Mouse (Mus musculus): Measurements from ENCODE around the gene Cysrt1. TPM values are rescaled to one million over a fixed set of nuclear protein-coding genes. Genes with fewer than 3 reads are reported as not detected.

Cysrt1 gene
- polyA plus RNA-seq, 1 experiment from 2014 or later: 0.30 TPM

- Histone ChIP-seq H3K4me1 (replicated peaks; ENCODE audit: control insufficient read depth, insufficient read depth, low read length) (peaks cover 6% of the 10 kb centered on the region; the same call in 1 of the 2 replicates), H3K9me3 (ENCODE audit: control insufficient read depth, low read length) (no peaks in the 10 kb centered on the region), H3K4me3 (ENCODE audit: low read depth, low read length) (no peak overlapping the region), H3K27me3 (replicated peaks; ENCODE audit: control insufficient read depth, insufficient read depth, low read length) (peaks cover 22% of the 10 kb centered on the region), H3K27ac (ENCODE audit: low read depth) (no peak overlapping the region), H3K9ac (ENCODE audit: low read length) (no peak overlapping the region), H3K36me3 (ENCODE audit: control insufficient read depth, insufficient read depth, low read length) (peaks cover 19% of the 10 kb centered on the region), H3K4me2 (ENCODE audit: low read length) (no peak overlapping the region)
- DNase-seq (ENCODE audit: low spot score): no peak
- ATAC-seq (replicated peaks; ENCODE audit: low FRiP score, low TSS enrichment, low read depth): no peak
- WGBS: 89% methylated on average over 4 of the region's 4 CpGs
These were observed 1.9 kb upstream of the Cysrt1 start for GRCm38 (mm10) chr2:25244144-25244543.

DNA sequence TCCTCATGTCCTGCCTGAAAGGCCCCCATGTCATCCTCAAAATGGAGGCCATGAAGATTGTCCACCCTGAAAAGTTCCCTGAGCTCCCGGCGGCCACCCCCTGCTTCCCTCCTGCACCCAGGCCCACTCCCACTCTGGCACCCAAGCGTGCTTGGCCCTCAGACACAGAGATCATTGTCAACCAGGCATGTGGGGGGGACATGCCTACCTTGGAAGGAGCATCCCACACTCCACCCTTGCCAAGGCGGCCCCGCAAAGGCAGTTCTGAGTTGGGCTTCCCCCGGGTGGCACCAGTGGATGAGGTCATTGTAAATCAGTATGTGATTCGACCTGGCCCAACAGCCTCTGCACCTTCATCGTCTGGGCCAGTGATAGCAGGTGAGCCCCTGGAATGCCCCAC is 1.1 kb upstream of the Cysrt1 start:
- WGBS: 69% methylated on average over 8 of the region's 8 CpGs
- H3K27ac ChIP-seq (ENCODE audit: low read depth): no peak overlapping the region
- ATAC-seq (replicated peaks; ENCODE audit: low FRiP score, low TSS enrichment, low read depth) (no peak), DNase-seq (ENCODE audit: low spot score) (no peak)
- H3K4me2 ChIP-seq (ENCODE audit: low read length): no peak overlapping the region
- no peak overlapping the region for H3K4me3 ChIP-seq (ENCODE audit: low read depth, low read length)
- peaks cover 6% of the 10 kb centered on the region; the same call in 1 of the 2 replicates for H3K4me1 ChIP-seq (replicated peaks; ENCODE audit: control insufficient read depth, insufficient read depth, low read length)
- peaks cover 13% of the 10 kb centered on the region for H3K36me3 ChIP-seq (ENCODE audit: control insufficient read depth, insufficient read depth, low read length)
- H3K27me3 ChIP-seq (replicated peaks; ENCODE audit: control insufficient read depth, insufficient read depth, low read length): peaks cover 22% of the 10 kb centered on the region
- no peaks in the 10 kb centered on the region for H3K9me3 ChIP-seq (ENCODE audit: control insufficient read depth, low read length)
- no peak overlapping the region for H3K9ac ChIP-seq (ENCODE audit: low read length)

DNA sequence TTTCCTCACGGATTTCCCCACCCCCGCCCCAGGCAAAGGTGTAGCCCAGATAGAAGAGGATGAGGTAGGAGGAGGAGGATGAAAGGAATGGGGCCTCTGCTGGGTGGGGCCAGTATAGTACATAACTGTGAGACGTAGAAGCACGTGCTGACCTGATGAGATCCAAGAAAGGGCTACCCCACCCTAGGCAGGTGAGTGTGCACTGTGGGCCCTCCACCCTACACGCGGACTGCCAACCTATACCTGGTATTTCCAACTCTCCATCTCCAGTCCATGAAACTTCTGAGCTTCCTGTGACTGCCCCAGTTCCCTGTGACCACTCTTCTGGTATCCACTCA is 845 bp downstream of the Cysrt1 start:
- Histone ChIP-seq H3K9ac (ENCODE audit: low read length) (no peak overlapping the region), H3K27me3 (replicated peaks; ENCODE audit: control insufficient read depth, insufficient read depth, low read length) (peaks cover 22% of the 10 kb centered on the region), H3K9me3 (ENCODE audit: control insufficient read depth, low read length) (no peaks in the 10 kb centered on the region), H3K36me3 (ENCODE audit: control insufficient read depth, insufficient read depth, low read length) (peaks cover 5% of the 10 kb centered on the region; the same call in 1 of the 2 replicates), H3K4me2 (ENCODE audit: low read length) (peak overlapping the region; percentile 94), H3K4me1 (replicated peaks; ENCODE audit: control insufficient read depth, insufficient read depth, low read length) (peaks cover 6% of the 10 kb centered on the region; the same call in 1 of the 2 replicates), H3K4me3 (ENCODE audit: low read depth, low read length) (peak overlapping the region; percentile 48), H3K27ac (ENCODE audit: low read depth) (no peak overlapping the region)
- peak; percentile 38; the same call in 1 of the 2 replicates for ATAC-seq (replicated peaks; ENCODE audit: low FRiP score, low TSS enrichment, low read depth)
- WGBS: 11% methylated on average over 6 of the region's 6 CpGs
- peak; percentile 69 for DNase-seq (ENCODE audit: low spot score)

GRCm38 (mm10) chr2:25240723-25241437 is 1.4 kb downstream of the Cysrt1 start:
- Histone ChIP-seq H3K27ac (ENCODE audit: low read depth) (no peak overlapping the region), H3K4me3 (ENCODE audit: low read depth, low read length) (peak overlapping the region; percentile 48), H3K9ac (ENCODE audit: low read length) (0 out of 2 replicates have a peak overlapping the region, but pooled peaks have one; percentile 6), H3K9me3 (ENCODE audit: control insufficient read depth, low read length) (no peaks in the 10 kb centered on the region), H3K36me3 (ENCODE audit: control insufficient read depth, insufficient read depth, low read length) (0 out of 2 replicates have a peak, but pooled peaks cover 5% of the 10 kb centered on the region), H3K4me1 (replicated peaks; ENCODE audit: control insufficient read depth, insufficient read depth, low read length) (peaks cover 6% of the 10 kb centered on the region; the same call in 1 of the 2 replicates), H3K27me3 (replicated peaks; ENCODE audit: control insufficient read depth, insufficient read depth, low read length) (peaks cover 22% of the 10 kb centered on the region), H3K4me2 (ENCODE audit: low read length) (peak overlapping the region; percentile 94)
- ATAC-seq (replicated peaks; ENCODE audit: low FRiP score, low TSS enrichment, low read depth): peak; percentile 77
- 1% methylated on average over 29 of the region's 29 CpGs for WGBS
- DNase-seq (ENCODE audit: low spot score): peak; percentile 83

GRCm38 (mm10) chr2:25240310-25240709 is 1.9 kb downstream of the Cysrt1 start:
- WGBS: 48% methylated on average over 8 of the region's 8 CpGs
- Histone ChIP-seq H3K36me3 (ENCODE audit: control insufficient read depth, insufficient read depth, low read length) (0 out of 2 replicates have a peak, but pooled peaks cover 1% of the 10 kb centered on the region), H3K4me3 (ENCODE audit: low read depth, low read length) (peak overlapping the region; percentile 48), H3K4me2 (ENCODE audit: low read length) (peak overlapping the region; percentile 94), H3K9me3 (ENCODE audit: control insufficient read depth, low read length) (no peaks in the 10 kb centered on the region), H3K4me1 (replicated peaks; ENCODE audit: control insufficient read depth, insufficient read depth, low read length) (peaks cover 6% of the 10 kb centered on the region; the same call in 1 of the 2 replicates), H3K9ac (ENCODE audit: low read length) (0 out of 2 replicates have a peak overlapping the region, but pooled peaks have one; percentile 6), H3K27ac (ENCODE audit: low read depth) (no peak overlapping the region), H3K27me3 (replicated peaks; ENCODE audit: control insufficient read depth, insufficient read depth, low read length) (peaks cover 22% of the 10 kb centered on the region)
- no peak for DNase-seq (ENCODE audit: low spot score)
- ATAC-seq (replicated peaks; ENCODE audit: low FRiP score, low TSS enrichment, low read depth): peak; percentile 7; the same call in 1 of the 2 replicates

DNA sequence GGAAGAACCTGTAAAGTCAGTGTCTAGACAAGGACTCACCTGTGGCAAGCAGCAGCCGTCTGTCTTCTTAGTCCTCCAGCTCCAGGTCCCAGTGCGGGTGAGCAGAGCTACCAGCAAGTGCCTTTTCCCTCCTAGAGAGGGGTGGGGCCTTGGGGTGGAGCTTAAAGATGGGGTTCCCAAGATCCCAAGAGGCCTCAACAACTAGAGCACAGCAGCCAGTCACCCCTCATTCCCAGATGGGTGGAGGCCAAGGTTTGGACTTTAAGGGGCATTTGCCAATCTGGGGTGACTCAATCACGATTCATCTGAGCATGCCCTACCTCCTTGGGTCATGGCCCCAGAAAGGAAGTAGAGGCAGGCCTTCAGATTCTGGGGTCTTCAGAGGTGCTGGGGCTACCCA is 2.5 kb downstream of the Cysrt1 start:
- no peak overlapping the region for H3K4me3 ChIP-seq (ENCODE audit: low read depth, low read length)
- WGBS: 89% methylated on average over 3 of the region's 3 CpGs

DNA sequence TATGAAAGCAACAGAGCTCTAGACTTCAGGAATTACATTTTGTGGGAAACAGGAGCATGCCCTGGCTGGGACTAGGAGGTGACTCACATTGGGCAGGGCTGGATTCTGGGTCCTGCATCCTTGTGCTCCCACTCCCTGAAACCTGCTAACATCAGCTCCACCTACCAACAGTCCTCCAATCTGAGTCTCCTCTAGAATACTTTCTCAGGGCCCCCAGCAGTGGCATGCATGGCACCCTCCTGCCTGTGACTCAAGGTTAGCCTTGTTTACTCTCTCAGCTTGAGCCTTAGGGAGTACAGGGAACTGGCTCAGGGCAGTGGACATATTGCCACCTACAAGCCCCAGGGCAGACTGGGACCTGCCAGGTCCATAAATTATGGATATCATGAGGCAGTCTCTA is 4.1 kb downstream of the Cysrt1 start:
- Histone ChIP-seq H3K27ac (ENCODE audit: low read depth) (no peak overlapping the region), H3K9ac (ENCODE audit: low read length) (no peak overlapping the region), H3K27me3 (replicated peaks; ENCODE audit: control insufficient read depth, insufficient read depth, low read length) (peaks cover 21% of the 10 kb centered on the region), H3K4me3 (ENCODE audit: low read depth, low read length) (no peak overlapping the region), H3K9me3 (ENCODE audit: control insufficient read depth, low read length) (no peaks in the 10 kb centered on the region), H3K4me2 (ENCODE audit: low read length) (no peak overlapping the region), H3K36me3 (ENCODE audit: control insufficient read depth, insufficient read depth, low read length) (no peaks in the 10 kb centered on the region), H3K4me1 (replicated peaks; ENCODE audit: control insufficient read depth, insufficient read depth, low read length) (peaks cover 6% of the 10 kb centered on the region; the same call in 1 of the 2 replicates)
- ATAC-seq (replicated peaks; ENCODE audit: low FRiP score, low TSS enrichment, low read depth) (no peak), DNase-seq (ENCODE audit: low spot score) (no peak)

More for the DNA sequence above, 2.5 kb downstream of the Cysrt1 start:
- no peak for ATAC-seq (replicated peaks; ENCODE audit: low FRiP score, low TSS enrichment, low read depth)
- Histone ChIP-seq H3K9me3 (ENCODE audit: control insufficient read depth, low read length) (no peaks in the 10 kb centered on the region), H3K27me3 (replicated peaks; ENCODE audit: control insufficient read depth, insufficient read depth, low read length) (peaks cover 22% of the 10 kb centered on the region), H3K9ac (ENCODE audit: low read length) (no peak overlapping the region), H3K4me1 (replicated peaks; ENCODE audit: control insufficient read depth, insufficient read depth, low read length) (peaks cover 6% of the 10 kb centered on the region; the same call in 1 of the 2 replicates), H3K27ac (ENCODE audit: low read depth) (no peak overlapping the region), H3K4me2 (ENCODE audit: low read length) (no peak overlapping the region), H3K36me3 (ENCODE audit: control insufficient read depth, insufficient read depth, low read length) (no peaks in the 10 kb centered on the region)
- no peak for DNase-seq (ENCODE audit: low spot score)

DNA sequence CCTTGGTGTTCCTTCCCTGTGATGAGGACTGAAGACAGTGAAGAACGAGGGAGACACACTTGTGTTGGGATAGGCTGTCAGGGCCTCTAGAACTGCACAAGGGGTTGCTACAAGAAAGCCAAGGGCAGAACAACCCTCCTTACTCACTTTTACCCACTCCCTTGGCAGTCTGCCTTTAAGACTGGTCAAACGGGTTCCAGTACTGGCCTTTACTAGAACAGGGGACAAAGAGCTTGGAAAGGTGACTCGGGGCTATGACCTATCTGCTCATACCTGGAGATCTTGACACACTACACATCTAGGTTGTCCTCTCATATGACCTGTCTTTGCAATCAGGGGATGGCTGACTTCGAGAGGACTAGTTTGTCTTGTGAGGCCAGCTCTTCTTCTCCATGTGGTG is 4.7 kb downstream of the Cysrt1 start:
- H3K9me3 ChIP-seq (ENCODE audit: control insufficient read depth, low read length): no peaks in the 10 kb centered on the region
- H3K9ac ChIP-seq (ENCODE audit: low read length): no peak overlapping the region
- WGBS: 56% methylated on average over 4 of the region's 4 CpGs
- no peak overlapping the region for H3K4me2 ChIP-seq (ENCODE audit: low read length)
- H3K4me1 ChIP-seq (replicated peaks; ENCODE audit: control insufficient read depth, insufficient read depth, low read length): peaks cover 6% of the 10 kb centered on the region; the same call in 1 of the 2 replicates
- H3K27ac ChIP-seq (ENCODE audit: low read depth): no peak overlapping the region
- ATAC-seq (replicated peaks; ENCODE audit: low FRiP score, low TSS enrichment, low read depth) (no peak), DNase-seq (ENCODE audit: low spot score) (no peak)
- H3K36me3 ChIP-seq (ENCODE audit: control insufficient read depth, insufficient read depth, low read length): no peaks in the 10 kb centered on the region
- H3K4me3 ChIP-seq (ENCODE audit: low read depth, low read length): no peak overlapping the region
- H3K27me3 ChIP-seq (replicated peaks; ENCODE audit: control insufficient read depth, insufficient read depth, low read length): peaks cover 16% of the 10 kb centered on the region

GRCm38 (mm10) chr2:25236614-25237013 is 5.6 kb downstream of the Cysrt1 start, which contains the start of gene Rnf224:
Rnf224 (minus strand) TSS chr2:25236787.
- Histone ChIP-seq H3K9me3 (ENCODE audit: control insufficient read depth, low read length) (no peaks in the 10 kb centered on the region), H3K4me2 (ENCODE audit: low read length) (no peak within 1 kb of the TSS), H3K27ac (ENCODE audit: low read depth) (no peak within 1 kb of the TSS), H3K27me3 (replicated peaks; ENCODE audit: control insufficient read depth, insufficient read depth, low read length) (peaks cover 7% of the 10 kb centered on the region), H3K4me3 (ENCODE audit: low read depth, low read length) (no peak within 1 kb of the TSS), H3K9ac (ENCODE audit: low read length) (no peak within 1 kb of the TSS), H3K4me1 (replicated peaks; ENCODE audit: control insufficient read depth, insufficient read depth, low read length) (peaks cover 6% of the 10 kb centered on the region; the same call in 1 of the 2 replicates), H3K36me3 (ENCODE audit: control insufficient read depth, insufficient read depth, low read length) (no peaks in the 10 kb centered on the region)
- DNase-seq (ENCODE audit: low spot score) (no peak), ATAC-seq (replicated peaks; ENCODE audit: low FRiP score, low TSS enrichment, low read depth) (no peak)
- WGBS: 31% methylated on average over 8 of the region's 8 CpGs

Data from intestine, embryonic 14.5 days (tissue).